Mouse (Mus musculus) bone marrow, adult 2 months (tissue): ENCODE results near the gene Cyfip1.

Experiments used
- CTCF ChIP-seq: fragments of 200-500 bp; IDR thresholded peaks from 2 replicates; pipeline ENCODE4 v1.5.1; 2011; ENCODE audit warnings: low read length, control low read depth; ENCODE audit not compliant: control insufficient read depth, insufficient read depth
- POLR2A ChIP-seq: fragments of 200-500 bp; IDR thresholded peaks from 2 replicates; pipeline ENCODE4 v1.6.1; 2011; ENCODE audit warnings: low read depth, mild to moderate bottlenecking, control low read depth, low read length, borderline replicate concordance; ENCODE audit not compliant: control insufficient read depth

DNA sequence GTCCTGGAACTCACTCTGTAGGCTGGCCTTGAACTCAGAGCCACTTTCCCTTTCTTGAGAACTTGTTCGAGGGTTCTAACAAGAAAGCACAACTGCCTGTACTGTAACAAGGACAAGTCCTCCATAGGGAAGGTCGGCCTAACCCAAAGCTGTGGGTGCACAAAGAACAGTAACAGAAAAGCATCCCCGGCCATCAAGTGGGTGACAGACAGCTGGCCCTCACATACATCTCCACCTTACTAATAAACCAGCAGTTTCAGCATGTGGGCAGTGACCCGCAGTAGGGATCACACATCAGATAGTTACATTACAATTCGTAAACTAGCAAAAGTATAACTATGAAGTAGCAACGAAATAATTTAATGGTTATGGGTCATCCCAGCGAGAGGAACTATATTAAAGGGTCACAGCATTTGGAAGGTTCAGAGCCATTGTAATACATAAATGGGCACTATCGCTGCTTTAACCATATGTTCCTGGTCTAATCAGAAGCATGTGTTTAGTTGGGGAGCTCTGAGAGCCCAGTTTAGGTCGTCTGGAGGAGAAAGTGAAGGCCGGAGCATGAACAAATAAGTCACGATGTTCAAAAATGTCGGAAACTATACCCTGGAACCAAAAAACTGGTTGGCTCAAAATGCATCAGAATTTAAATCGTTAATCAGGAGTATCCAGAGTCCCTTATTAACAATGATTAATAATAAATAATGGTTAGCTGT, 48.2 kb upstream of the Cyfip1 start:
- TF ChIP-seq CTCF (no peak), POLR2A (no peak)
